10 mouse cellular contexts compared by ENCODE assay signal in the genomic region with DNA sequence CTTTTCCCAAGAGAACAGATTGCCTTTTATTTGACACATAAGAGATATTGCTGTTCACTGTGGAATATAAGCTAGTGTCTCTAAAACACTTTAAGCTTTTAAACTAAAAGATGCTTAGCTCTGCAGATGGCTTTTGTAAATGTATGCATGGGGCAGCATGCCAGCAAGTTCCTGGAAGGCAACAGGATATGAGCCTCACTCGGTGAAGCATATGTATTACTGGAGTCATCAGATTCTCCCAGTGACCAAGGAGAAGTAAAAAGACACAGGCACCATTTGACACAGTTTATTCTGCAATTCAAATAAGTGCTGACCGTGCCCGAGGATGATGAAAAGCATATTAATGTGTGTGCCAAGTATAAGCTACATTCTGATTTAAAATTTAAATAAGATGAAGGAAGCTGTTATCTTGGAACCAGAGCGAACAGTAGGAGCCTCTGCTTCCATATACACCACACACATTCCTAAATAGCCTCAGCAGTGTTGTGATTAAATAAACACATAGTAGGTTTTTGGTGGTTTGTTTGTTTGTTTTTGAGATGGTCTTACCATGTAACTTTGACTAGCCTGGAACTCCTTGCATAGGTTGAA. TPM values are rescaled to one million over a fixed set of nuclear protein-coding genes. Genes with fewer than 3 reads are reported as not detected.
A peak's percentile ranks its signal among the peaks of the same experiment; 100 is the strongest.
DNase-seq lines count a peak whose midpoint lies in the region; ATAC-seq and TF ChIP-seq lines count a peak whose summit lies in the region.
"Had no signal": no experiment of that assay in that cellular context is flagged by ENCODE, and none has a peak within 500 bp of the region (broad histone marks: within the 10 kb centered on the region; RNA-seq: fewer than 3 reads in every experiment).

No protein-coding gene starts in this region.

- no peak overlapping the region for H3K4me2 ChIP-seq in liver, embryonic 11.5 days
- H3K4me2 ChIP-seq in midbrain, postnatal 0 days (ENCODE audit: low read depth, low read length, poor library complexity, severe bottlenecking) = no peak overlapping the region
- H3K4me2 ChIP-seq in kidney, embryonic 15.5 days = no peak overlapping the region

- H3K4me1 ChIP-seq in liver, adult 2 months (ENCODE audit: control insufficient read depth, insufficient read depth, low read length) = peaks cover 3% of the 10 kb centered on the region; the same call in 1 of the 2 replicates
- no peaks in the 10 kb centered on the region for H3K4me1 ChIP-seq in liver, embryonic 11.5 days (replicated peaks; ENCODE audit: control insufficient read depth, insufficient read depth, low read length)
- H3K4me1 ChIP-seq in midbrain, postnatal 0 days (ENCODE audit: insufficient read depth, low read length) = no peaks in the 10 kb centered on the region
- H3K4me1 ChIP-seq in kidney, embryonic 15.5 days = 0 out of 2 replicates have a peak, but pooled peaks cover 3% of the 10 kb centered on the region

- H3K9ac ChIP-seq in liver, adult 2 months (ENCODE audit: low read depth, low read length) = no peak overlapping the region
- H3K9ac ChIP-seq in liver, embryonic 11.5 days (ENCODE audit: low read depth, low read length) = no peak overlapping the region
- H3K9ac ChIP-seq in midbrain, postnatal 0 days (replicated peaks; ENCODE audit: low read length, poor library complexity, severe bottlenecking) = no peak overlapping the region
- H3K9ac ChIP-seq in kidney, embryonic 15.5 days = no peak overlapping the region

- no peak overlapping the region for H3K4me3 ChIP-seq in liver, adult 2 months (ENCODE audit: insufficient read depth, low read depth, low read length)
- H3K4me3 ChIP-seq in liver, embryonic 11.5 days (ENCODE audit: low read depth, low read length) = no peak overlapping the region
- no peak overlapping the region for H3K4me3 ChIP-seq in layer of hippocampus, adult 2 months
- no peak overlapping the region for H3K4me3 ChIP-seq in midbrain, postnatal 0 days (ENCODE audit: low read depth, low read length)
- H3K4me3 ChIP-seq in kidney, embryonic 15.5 days (replicated peaks) = no peak overlapping the region

- no peak for ATAC-seq in CD4-positive, CD25-positive, alpha-beta regulatory T cell, adult 4 months
- no peak for ATAC-seq in liver, embryonic 11.5 days (replicated peaks; ENCODE audit: low FRiP score)
- no peak for ATAC-seq in midbrain, postnatal 0 days (ENCODE audit: low FRiP score)
- ATAC-seq in kidney, embryonic 15.5 days (replicated peaks; ENCODE audit: low FRiP score) = no peak

- no peaks in the 10 kb centered on the region for H3K27me3 ChIP-seq in liver, adult 2 months (ENCODE audit: control insufficient read depth, insufficient read depth, low read length)
- H3K27me3 ChIP-seq in liver, embryonic 11.5 days (replicated peaks; ENCODE audit: control insufficient read depth, insufficient read depth, low read length) = no peaks in the 10 kb centered on the region
- no peaks in the 10 kb centered on the region for H3K27me3 ChIP-seq in midbrain, postnatal 0 days (ENCODE audit: insufficient read depth, low read length)
- no peaks in the 10 kb centered on the region for H3K27me3 ChIP-seq in kidney, embryonic 15.5 days

- H3K27ac ChIP-seq in liver, adult 2 months (replicated peaks; ENCODE audit: insufficient read depth, low read depth, low read length) = no peak overlapping the region
- H3K27ac ChIP-seq in liver, embryonic 11.5 days (ENCODE audit: low read depth, low read length) = no peak overlapping the region
- no peak overlapping the region for H3K27ac ChIP-seq in layer of hippocampus, adult 2 months
- H3K27ac ChIP-seq in midbrain, postnatal 0 days (ENCODE audit: low read depth, low read length) = no peak overlapping the region
- H3K27ac ChIP-seq in kidney, embryonic 15.5 days = no peak overlapping the region

- no peaks in the 10 kb centered on the region for H3K9me3 ChIP-seq in liver, embryonic 11.5 days (ENCODE audit: control insufficient read depth, low read length)
- H3K9me3 ChIP-seq in midbrain, postnatal 0 days (ENCODE audit: low read length) = no peaks in the 10 kb centered on the region
- H3K9me3 ChIP-seq in kidney, embryonic 15.5 days (replicated peaks) = no peaks in the 10 kb centered on the region

- no peaks in the 10 kb centered on the region for H3K36me3 ChIP-seq in liver, adult 2 months (ENCODE audit: control insufficient read depth, insufficient read depth, low read length)
- H3K36me3 ChIP-seq in liver, embryonic 11.5 days (ENCODE audit: control insufficient read depth, insufficient read depth, low read length) = no peaks in the 10 kb centered on the region
- H3K36me3 ChIP-seq in midbrain, postnatal 0 days (ENCODE audit: insufficient read depth, low read length) = no peaks in the 10 kb centered on the region
- H3K36me3 ChIP-seq in kidney, embryonic 15.5 days = no peaks in the 10 kb centered on the region

- no peaks in the 10 kb centered on the region for H3K79me2 ChIP-seq in liver, adult 2 months (ENCODE audit: control insufficient read depth, insufficient read depth, low read length)

- WGBS in liver, adult 2 months = 61% methylated on average over 4 of the region's 4 CpGs
- WGBS in liver, embryonic 11.5 days = 68% methylated on average over 4 of the region's 4 CpGs
- WGBS in midbrain, postnatal 0 days = 15% methylated on average over 4 of the region's 4 CpGs
- WGBS in kidney, embryonic 15.5 days = 59% methylated on average over 4 of the region's 4 CpGs

- peak; percentile 23 for DNase-seq in CD4-positive, CD25-positive, alpha-beta regulatory T cell, adult 2 months (ENCODE audit: low read depth, low spot score)
- DNase-seq in liver, adult 2 months (ENCODE audit: extremely low read depth, low read depth, low spot score) = peak; percentile 32
- no peak for DNase-seq in liver, embryonic 11.5 days (ENCODE audit: low spot score)
- DNase-seq in layer of hippocampus, adult 2 months (ENCODE audit: low spot score in 2 of 2) = peak; percentile 57 to 70
- DNase-seq in midbrain, postnatal 0 days (ENCODE audit: low spot score) = peak; percentile 35
- DNase-seq in neural tube, embryonic 10.5 days (ENCODE audit: extremely low spot score, low spot score) = no peak
- DNase-seq: adrenal gland, adult 2 months; kidney, adult 9 months had no signal

- no peak for TF ChIP-seq POLR2A in liver, adult 2 months (IDR thresholded peaks at IDR 0.05; ENCODE audit: extremely low read depth, insufficient read depth, low read length)

- TF ChIP-seq CTCF in liver, adult 2 months (IDR thresholded peaks at IDR 0.05; ENCODE audit: low read depth, low read length) = no peak
- no peak for TF ChIP-seq CTCF in layer of hippocampus, adult 2 months (conservative IDR thresholded peaks at IDR 0.05)
- TF ChIP-seq CTCF in midbrain, postnatal 0 days (IDR thresholded peaks at IDR 0.05) = no peak

RNA-seq across cellular contexts. Expression of a gene that starts 27.4 kb away (rescaled TPM):
- 100 to 1,000 TPM; 133 to 174 TPM for polyA plus RNA-seq in CD4-positive, CD25-positive, alpha-beta regulatory T cell, adult 4 months (2017; shearing (Covaris generic))
- 21.7 and 22.4 TPM in 2 replicates for total RNA-seq in liver, adult 2 months (2014; rRNA removed)
- 5.4 and 7.5 TPM in 2 replicates for polyA plus RNA-seq in liver, adult 2 months (2012; rRNA removed)
- polyA plus RNA-seq in liver, embryonic 11.5 days (2014; fragmentation: Nextera tagmentation; extraction: Ambion mirVana) = 115 and 123 TPM in 2 replicates
- 10 to 100 TPM; 39.7 to 48.0 TPM for total RNA-seq in layer of hippocampus, adult 2 months (2021)
- 76.8 and 112 TPM in 2 replicates for total RNA-seq in midbrain, postnatal 0 days (2014; rRNA removed)
- 124 and 141 TPM in 2 replicates for polyA plus RNA-seq in midbrain, postnatal 0 days (2015; fragmentation: Nextera tagmentation; extraction: Ambion mirVana)
- polyA plus RNA-seq in kidney, embryonic 15.5 days (2015; fragmentation: Nextera tagmentation; extraction: Ambion mirVana) = 186 and 200 TPM in 2 replicates

RNA-seq across cellular contexts. Expression of a gene that starts 39.7 kb away (rescaled TPM):
- polyA plus RNA-seq in CD4-positive, CD25-positive, alpha-beta regulatory T cell, adult 4 months (2017; shearing (Covaris generic)) = 10 to 100 TPM; 24.0 to 28.2 TPM
- total RNA-seq in liver, adult 2 months (2014; rRNA removed) = 56.5 and 64.6 TPM in 2 replicates
- 10.8 and 14.6 TPM in 2 replicates for polyA plus RNA-seq in liver, adult 2 months (2012; rRNA removed)
- polyA plus RNA-seq in liver, embryonic 11.5 days (2014; fragmentation: Nextera tagmentation; extraction: Ambion mirVana) = 87.3 TPM in 2 replicates
- 10 to 100 TPM; 88.3 to 92.3 TPM for total RNA-seq in layer of hippocampus, adult 2 months (2021)
- total RNA-seq in midbrain, postnatal 0 days (2014; rRNA removed) = 209 and 212 TPM in 2 replicates
- polyA plus RNA-seq in midbrain, postnatal 0 days (2015; fragmentation: Nextera tagmentation; extraction: Ambion mirVana) = 249 and 256 TPM in 2 replicates
- 192 and 207 TPM in 2 replicates for polyA plus RNA-seq in kidney, embryonic 15.5 days (2015; fragmentation: Nextera tagmentation; extraction: Ambion mirVana)

Comparison
In these comparisons a context has a peak if more than half of its experiments do, and no peak if none do; other contexts are left out.
1. DNase-seq: peak in CD4-positive, CD25-positive, alpha-beta regulatory T cell, adult 2 months (single experiment), liver, adult 2 months (single experiment), layer of hippocampus, adult 2 months (2 of 2) and midbrain, postnatal 0 days (single experiment); none in liver, embryonic 11.5 days (single experiment) and neural tube, embryonic 10.5 days (single experiment).
2. RNA of a gene that starts 27.4 kb away (polyA plus RNA-seq): 186 to 200 TPM in kidney, embryonic 15.5 days, 133 to 174 TPM in CD4-positive, CD25-positive, alpha-beta regulatory T cell, adult 4 months, 124 to 141 TPM in midbrain, postnatal 0 days and 115 to 123 TPM in liver, embryonic 11.5 days; 5.4 to 7.5 TPM in liver, adult 2 months; every median in the first group is over 10 times any median in the second.